Mouse (Mus musculus) liver, embryonic 14.5 days (tissue): ENCODE results near the gene Sbno1. TPM values are rescaled to one million over a fixed set of nuclear protein-coding genes. Genes with fewer than 3 reads are reported as not detected.

ENCODE experiments used
- ATAC-seq: fragments of 200-750 bp; cut with Nextera tagmentation; 2 replicates; pipeline ENCODE4 v1.8.0; 2017; ENCODE audit warnings: moderate number of reproducible peaks, mild to moderate bottlenecking, moderate library complexity; ENCODE audit not compliant: insufficient read depth
- DNase-seq, 3 experiments: peaks; one replicate each; pipeline ENCODE4 v3.0.0-alpha.2; 2012 to 2013; ENCODE audit warnings: low read depth in 3 of 3, low spot score in 3 of 3
- H3K27ac ChIP-seq: fragments of 300-500 bp; sonication (generic); 2 replicates; pipeline ENCODE4 v1.5.1; 2014; ENCODE audit warnings: moderate library complexity, mild to moderate bottlenecking, control low read depth, inconsistent platforms
- H3K27me3 ChIP-seq: fragments of 300-500 bp; sonication (generic); 2 replicates; pipeline ENCODE4 v1.6.1; 2014; ENCODE audit warnings: mild to moderate bottlenecking, low read length, moderate library complexity; ENCODE audit not compliant: control insufficient read depth, insufficient read depth
- H3K36me3 ChIP-seq: fragments of 300-500 bp; sonication (generic); replicated peaks from 2 replicates; pipeline ENCODE4 v1.6.1; 2014; ENCODE audit warnings: low read depth; ENCODE audit not compliant: control insufficient read depth, insufficient read depth
- H3K4me1 ChIP-seq, 2 experiments: fragments of 200-500 bp in 1 of 2; fragments of 300-500 bp in 1 of 2; sonication (generic) in 1 of 2; replicated peaks; 2 replicates each; pipeline ENCODE4 v1.6.1; 2012 to 2014; ENCODE audit warnings: antibody characterized with exemption in 1 of 2, inconsistent platforms in 1 of 2, low read length in 1 of 2; ENCODE audit not compliant: control insufficient read depth in 2 of 2, insufficient read depth in 2 of 2
- H3K4me2 ChIP-seq: fragments of 300-500 bp; sonication (generic); 2 replicates; pipeline ENCODE4 v1.6.1; 2014; ENCODE audit warnings: low read depth, mild to moderate bottlenecking, control low read depth, moderate library complexity
- H3K4me3 ChIP-seq, 2 experiments: fragments of 200-500 bp in 1 of 2; fragments of 300-500 bp in 1 of 2; sonication (generic) in 1 of 2; 2 replicates each; pipeline ENCODE4 v1.5.1; 2012 to 2014; ENCODE audit warnings: low read depth in 2 of 2, low read length in 2 of 2, mild to moderate bottlenecking in 2 of 2, control low read depth in 1 of 2, inconsistent platforms in 1 of 2, moderate library complexity in 1 of 2; ENCODE audit not compliant: insufficient read depth in 1 of 2
- H3K9ac ChIP-seq: fragments of 300-500 bp; sonication (generic); replicated peaks from 2 replicates; pipeline ENCODE4 v1.6.1; 2014; ENCODE audit warnings: mild to moderate bottlenecking, control low read depth, moderate library complexity
- H3K9me3 ChIP-seq: fragments of 300-500 bp; sonication (generic); 2 replicates; pipeline ENCODE4 v1.6.1; 2016; ENCODE audit warnings: low read length, mixed read lengths; ENCODE audit not compliant: control insufficient read depth
- CTCF ChIP-seq: IDR thresholded peaks from 2 replicates; pipeline ENCODE4 v1.5.1; 2016; ENCODE audit warnings: antibody characterized with exemption, low read depth, control low read depth
- EP300 ChIP-seq: IDR thresholded peaks from 2 replicates; pipeline ENCODE4 v1.6.1; 2016; ENCODE audit warnings: antibody characterized with exemption, low read depth
- WGBS: fragments of 180-500 bp; shearing (Covaris S2); extraction: QIAGEN DNeasy Blood & Tissue Kit; methylation state at CpG from one replicate; pipeline ENCODE4 v1.1.7; 2014; ENCODE audit not compliant: insufficient replicate concordance; 5-methylcytosine and 5-hydroxymethylcytosine counted together
- polyA plus RNA-seq, 2 experiments: library from polyadenylated mRNA; depleted of rRNA in 1 of 2; stranded (reverse) in 1 of 2; unstranded in 1 of 2; fragments of >200 nt; fragmentation: Nextera tagmentation in 1 of 2; extraction: Ambion mirVana in 1 of 2; gene quantifications; 2 replicates each; pipeline versions ENCODE4 v1.2.1 to v1.2.3; 2012 to 2014

Gene Sbno1
- polyA plus RNA-seq, 2 experiments: 12.6 to 35.1 TPM

- Histone ChIP-seq H3K27ac (peak overlapping the region; percentile 54), H3K27me3 (no peaks in the 10 kb centered on the region), H3K36me3 (peaks cover 5% of the 10 kb centered on the region), H3K9ac (peak overlapping the region; percentile 90), H3K4me1 (peaks cover 8 to 11% of the 10 kb centered on the region in 2 experiments), H3K4me3 (peak overlapping the region; percentile 70 to 83), H3K9me3 (no peaks in the 10 kb centered on the region), H3K4me2 (peak overlapping the region; percentile 72)
- no peak for TF ChIP-seq EP300
- peak; percentile 61 for TF ChIP-seq CTCF
- DNase-seq: peak in 1 of 3 experiments; percentile 42
- peak; percentile 61 for ATAC-seq
- under 1% methylated on average over 85 of the region's 132 CpGs for WGBS
These were observed 71.9 kb downstream of the Sbno1 start for GRCm38 (mm10) chr5:124353726-124354547.

GRCm38 (mm10) chr5:124353011-124353725 lies 72.6 kb downstream of the Sbno1 start:
- Histone ChIP-seq H3K9ac (peak overlapping the region; percentile 90), H3K27ac (peak overlapping the region; percentile 19), H3K27me3 (no peaks in the 10 kb centered on the region), H3K4me2 (peak overlapping the region; percentile 72), H3K36me3 (peaks cover 12% of the 10 kb centered on the region), H3K4me3 (peak overlapping the region; percentile 70 to 83), H3K9me3 (no peaks in the 10 kb centered on the region), H3K4me1 (peaks cover 8 to 11% of the 10 kb centered on the region in 2 experiments)
- TF ChIP-seq EP300 (no peak), CTCF (no peak)
- no peak for DNase-seq
- under 1% methylated on average over 32 of the region's 32 CpGs for WGBS
- ATAC-seq: peak; percentile 14; the same call in 1 of the 2 replicates

GRCm38 (mm10) chr5:124352141-124352920 lies 73.5 kb downstream of the Sbno1 start:
- TF ChIP-seq EP300 (no peak), CTCF (no peak; the same call in 1 of the 2 replicates)
- no peaks in the 10 kb centered on the region for H3K27me3 ChIP-seq

GRCm38 (mm10) chr5:124351604-124352003 lies 74.2 kb downstream of the Sbno1 start:
- Histone ChIP-seq H3K36me3 (peaks cover 19% of the 10 kb centered on the region), H3K4me2 (no peak overlapping the region; the same call in 1 of the 2 replicates), H3K4me3 (no peak overlapping the region), H3K9me3 (no peaks in the 10 kb centered on the region), H3K27ac (no peak overlapping the region), H3K9ac (no peak overlapping the region), H3K27me3 (no peaks in the 10 kb centered on the region), H3K4me1 (peaks cover 8 to 11% of the 10 kb centered on the region in 2 experiments)
- ATAC-seq (no peak), DNase-seq (no peak)
- 60% methylated on average over 3 of the region's 3 CpGs for WGBS
- no peak for TF ChIP-seq CTCF
- no peak for TF ChIP-seq EP300

More at GRCm38 (mm10) chr5:124352141-124352920, 73.5 kb downstream of the Sbno1 start:
- Histone ChIP-seq H3K27ac (no peak overlapping the region), H3K4me2 (peak overlapping the region; percentile 72), H3K4me1 (peaks cover 8 to 11% of the 10 kb centered on the region in 2 experiments), H3K36me3 (peaks cover 15% of the 10 kb centered on the region), H3K9me3 (no peaks in the 10 kb centered on the region), H3K9ac (peak overlapping the region; percentile 90), H3K4me3 (peak overlapping the region; percentile 70 to 83)
- DNase-seq (peak in 1 of 3 experiments; percentile 43), ATAC-seq (peak; percentile 44)
- WGBS: 5% methylated on average over 27 of the region's 30 CpGs
